Mouse (Mus musculus): ENCODE results near the gene Cpeb3. TPM values are rescaled to one million over a fixed set of nuclear protein-coding genes. Genes with fewer than 3 reads are reported as not detected.
A peak's percentile ranks its signal among the peaks of the same experiment; 100 is the strongest.

The Cpeb3 gene
- polyA plus RNA-seq, 1 experiment: not detected

- H3K4me1 ChIP-seq (ENCODE audit: control insufficient read depth, insufficient read depth, low read length): peaks cover 30% of the 10 kb centered on the region
- TF ChIP-seq CTCF (IDR thresholded peaks at IDR 0.05; ENCODE audit: insufficient read depth, low read depth, low read length): no peak
- no peak for TF ChIP-seq POLR2A (IDR thresholded peaks at IDR 0.05; ENCODE audit: insufficient read depth, low read depth, low read length)
- 96% methylated on average over 3 of the region's 3 CpGs for WGBS
- H3K4me3 ChIP-seq (ENCODE audit: insufficient read depth, low read depth, low read length): no peak overlapping the region
- H3K27ac ChIP-seq (ENCODE audit: insufficient read depth, low read depth, low read length): peak overlapping the region; percentile 92
Measured at GRCm38 (mm10) chr19:37074276-37074675, 134.1 kb downstream of the Cpeb3 start.

- 18% methylated on average over 5 of the region's 5 CpGs for WGBS
- no peak for TF ChIP-seq CTCF (IDR thresholded peaks at IDR 0.05; ENCODE audit: insufficient read depth, low read depth, low read length)
- TF ChIP-seq POLR2A (IDR thresholded peaks at IDR 0.05; ENCODE audit: insufficient read depth, low read depth, low read length): no peak
- Histone ChIP-seq H3K4me1 (ENCODE audit: control insufficient read depth, insufficient read depth, low read length) (peaks cover 25% of the 10 kb centered on the region), H3K27ac (ENCODE audit: insufficient read depth, low read depth, low read length) (peak overlapping the region; percentile 92), H3K4me3 (ENCODE audit: insufficient read depth, low read depth, low read length) (no peak overlapping the region)
Measured at GRCm38 (mm10) chr19:37072871-37073629, 135.4 kb downstream of the Cpeb3 start.

- H3K4me1 ChIP-seq (ENCODE audit: control insufficient read depth, insufficient read depth, low read length): peaks cover 8% of the 10 kb centered on the region
- no peak overlapping the region for H3K27ac ChIP-seq (ENCODE audit: insufficient read depth, low read depth, low read length)
- WGBS: 81% methylated on average over 4 of the region's 4 CpGs
- TF ChIP-seq POLR2A (IDR thresholded peaks at IDR 0.05; ENCODE audit: insufficient read depth, low read depth, low read length) (no peak), CTCF (IDR thresholded peaks at IDR 0.05; ENCODE audit: insufficient read depth, low read depth, low read length) (no peak)
- H3K4me3 ChIP-seq (ENCODE audit: insufficient read depth, low read depth, low read length): no peak overlapping the region
Measured at GRCm38 (mm10) chr19:37069243-37069642, 139.2 kb downstream of the Cpeb3 start.

- TF ChIP-seq POLR2A (IDR thresholded peaks at IDR 0.05; ENCODE audit: insufficient read depth, low read depth, low read length) (no peak), CTCF (IDR thresholded peaks at IDR 0.05; ENCODE audit: insufficient read depth, low read depth, low read length) (no peak)
Measured at GRCm38 (mm10) chr19:37060078-37060477, 148.3 kb downstream of the Cpeb3 start.

GRCm38 (mm10) chr19:37059623-37060022, 148.8 kb downstream of the Cpeb3 start:
- Histone ChIP-seq H3K27ac (ENCODE audit: insufficient read depth, low read depth, low read length) (no peak overlapping the region), H3K4me1 (ENCODE audit: control insufficient read depth, insufficient read depth, low read length) (peaks cover 2% of the 10 kb centered on the region; the same call in 1 of the 2 replicates), H3K4me3 (ENCODE audit: insufficient read depth, low read depth, low read length) (no peak overlapping the region)
- WGBS: 32% methylated on average over 2 of the region's 2 CpGs
- TF ChIP-seq CTCF (IDR thresholded peaks at IDR 0.05; ENCODE audit: insufficient read depth, low read depth, low read length): no peak
- no peak for TF ChIP-seq POLR2A (IDR thresholded peaks at IDR 0.05; ENCODE audit: insufficient read depth, low read depth, low read length)

More at GRCm38 (mm10) chr19:37060078-37060477, 148.3 kb downstream of the Cpeb3 start:
- Histone ChIP-seq H3K4me3 (ENCODE audit: insufficient read depth, low read depth, low read length) (no peak overlapping the region), H3K27ac (ENCODE audit: insufficient read depth, low read depth, low read length) (no peak overlapping the region), H3K4me1 (ENCODE audit: control insufficient read depth, insufficient read depth, low read length) (peaks cover 2% of the 10 kb centered on the region; the same call in 1 of the 2 replicates)
- WGBS: 89% methylated on average over 4 of the region's 4 CpGs

- TF ChIP-seq POLR2A (IDR thresholded peaks at IDR 0.05; ENCODE audit: insufficient read depth, low read depth, low read length) (no peak), CTCF (IDR thresholded peaks at IDR 0.05; ENCODE audit: insufficient read depth, low read depth, low read length) (no peak)
- H3K27ac ChIP-seq (ENCODE audit: insufficient read depth, low read depth, low read length): no peak overlapping the region
- 0 out of 2 replicates have a peak, but pooled peaks cover 2% of the 10 kb centered on the region for H3K4me1 ChIP-seq (ENCODE audit: control insufficient read depth, insufficient read depth, low read length)
- H3K4me3 ChIP-seq (ENCODE audit: insufficient read depth, low read depth, low read length): no peak overlapping the region
- 57% methylated on average over 8 of the region's 8 CpGs for WGBS
Measured at GRCm38 (mm10) chr19:37057161-37057905, 151.1 kb downstream of the Cpeb3 start.

- Histone ChIP-seq H3K4me1 (ENCODE audit: control insufficient read depth, insufficient read depth, low read length) (0 out of 2 replicates have a peak, but pooled peaks cover 5% of the 10 kb centered on the region), H3K27ac (ENCODE audit: insufficient read depth, low read depth, low read length) (no peak overlapping the region), H3K4me3 (ENCODE audit: insufficient read depth, low read depth, low read length) (no peak overlapping the region)
- TF ChIP-seq POLR2A (IDR thresholded peaks at IDR 0.05; ENCODE audit: insufficient read depth, low read depth, low read length) (no peak), CTCF (IDR thresholded peaks at IDR 0.05; ENCODE audit: insufficient read depth, low read depth, low read length) (no peak)
- 70% methylated on average over 4 of the region's 4 CpGs for WGBS
Measured at GRCm38 (mm10) chr19:37055976-37056556, 152.3 kb downstream of the Cpeb3 start.

GRCm38 (mm10) chr19:37050643-37051345, 157.6 kb downstream of the Cpeb3 start:
- Histone ChIP-seq H3K27ac (ENCODE audit: insufficient read depth, low read depth, low read length) (no peak overlapping the region), H3K4me3 (ENCODE audit: insufficient read depth, low read depth, low read length) (no peak overlapping the region), H3K4me1 (ENCODE audit: control insufficient read depth, insufficient read depth, low read length) (0 out of 2 replicates have a peak, but pooled peaks cover 5% of the 10 kb centered on the region)
- TF ChIP-seq POLR2A (IDR thresholded peaks at IDR 0.05; ENCODE audit: insufficient read depth, low read depth, low read length) (no peak), CTCF (IDR thresholded peaks at IDR 0.05; ENCODE audit: insufficient read depth, low read depth, low read length) (no peak)
- 67% methylated on average over 4 of the region's 4 CpGs for WGBS
